Mouse (Mus musculus) cerebellum, postnatal 14 days (tissue): ENCODE measurements around the gene Chd1l.
A peak's percentile ranks its signal among the peaks of the same experiment; 100 is the strongest.

ENCODE experiments used
- DNase-seq, 2 experiments: peaks; one replicate each; pipeline ENCODE4 v3.0.0; 2021; ENCODE audit warnings: mixed read lengths in 2 of 2

The Chd1l gene

GRCm38 (mm10) chr3:97609845-97610410, at the start of gene Chd1l:
Chd1l (minus strand) TSS chr3:97610203.
- DNase-seq, result peak; percentile 94 to 97

DNA sequence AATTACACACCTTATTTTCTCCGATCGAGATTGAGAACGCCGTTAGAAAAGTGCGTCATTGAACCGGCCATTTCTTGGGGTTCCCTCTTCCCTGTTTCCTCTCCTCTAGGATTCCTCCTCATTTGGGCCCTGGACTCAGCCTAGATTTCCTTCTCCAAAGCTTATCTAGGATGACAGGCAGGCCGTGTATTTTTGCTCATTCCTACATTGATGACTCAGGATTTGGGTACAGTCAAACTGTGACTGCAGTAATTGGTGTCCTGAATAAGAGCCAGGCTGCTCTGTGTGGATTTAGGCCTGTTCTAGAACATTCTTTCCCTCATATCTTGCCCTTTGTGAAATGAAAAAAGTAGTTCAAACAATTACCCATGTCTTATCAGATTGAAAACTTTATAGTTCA, 49.7 kb upstream of the Chd1l start:
- no peak for DNase-seq

- no peak for DNase-seq
Observed at GRCm38 (mm10) chr3:97658426-97659193, 48.6 kb upstream of the Chd1l start.

DNA sequence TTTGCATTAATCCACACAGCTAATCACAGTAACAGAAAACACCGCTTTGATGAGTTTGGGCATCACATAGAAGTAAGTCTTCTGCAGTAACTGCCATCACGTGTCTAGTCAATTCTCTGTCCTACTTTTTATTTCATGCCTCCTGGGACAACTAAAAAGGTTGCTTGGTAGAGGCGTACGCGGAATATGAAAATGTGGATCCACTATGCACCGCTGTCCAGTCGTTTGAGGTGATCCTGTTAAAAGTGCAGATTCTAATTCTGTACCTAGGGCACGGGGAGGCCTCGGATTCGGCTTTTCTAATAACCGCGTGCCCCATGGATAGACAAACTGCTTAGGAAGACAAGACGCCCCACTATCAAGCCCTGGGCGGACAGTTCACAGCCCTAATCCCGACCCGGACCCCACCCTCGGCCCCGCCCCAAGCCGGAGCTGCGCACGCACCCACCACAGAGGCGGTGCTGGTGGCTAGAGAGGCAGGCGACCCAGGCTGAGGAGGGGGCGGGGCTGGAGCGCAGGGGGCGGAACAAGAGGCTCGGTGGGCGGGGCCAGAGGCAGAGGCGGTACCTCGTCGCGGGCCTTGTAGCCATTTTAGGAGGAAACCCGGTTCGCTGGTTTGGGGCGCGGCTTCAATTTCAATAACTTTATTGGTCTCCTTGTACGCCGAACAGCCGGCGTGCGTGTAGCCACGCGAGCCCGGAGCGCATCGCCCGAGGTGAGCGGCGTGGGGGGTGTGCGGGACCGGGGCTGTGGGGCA, 47.8 kb upstream of the Chd1l start, which contains the start of gene Prkab2:
TSS of gene Prkab2 (plus strand) at position 539 of the 757 bp plus-strand sequence.
- DNase-seq, result peak; percentile 100

DNA sequence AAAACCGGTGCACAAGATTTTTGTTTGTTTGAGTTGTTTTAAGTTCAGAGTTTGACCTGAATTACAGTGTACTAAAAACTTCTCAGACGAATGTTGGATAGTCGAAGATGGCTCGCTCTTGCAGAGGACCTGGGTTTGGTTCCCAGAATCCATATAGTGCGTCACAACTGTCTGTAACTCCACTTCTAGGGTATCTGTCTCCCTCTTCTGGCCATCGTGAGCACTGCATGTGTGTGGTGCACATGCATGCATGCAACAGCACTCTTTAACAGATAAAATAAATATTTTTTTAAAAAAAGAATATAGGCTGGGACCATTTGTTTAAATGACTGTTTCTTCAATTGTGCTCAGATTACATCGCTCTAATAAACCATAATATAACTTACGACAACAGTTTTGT, 44.9 kb upstream of the Chd1l start:
- peak; percentile 26 to 58 for DNase-seq

GRCm38 (mm10) chr3:97653781-97654180, 43.8 kb upstream of the Chd1l start:
- DNase-seq, result no peak

- no peak for DNase-seq
Observed at GRCm38 (mm10) chr3:97651604-97652003, 41.6 kb upstream of the Chd1l start.

DNA sequence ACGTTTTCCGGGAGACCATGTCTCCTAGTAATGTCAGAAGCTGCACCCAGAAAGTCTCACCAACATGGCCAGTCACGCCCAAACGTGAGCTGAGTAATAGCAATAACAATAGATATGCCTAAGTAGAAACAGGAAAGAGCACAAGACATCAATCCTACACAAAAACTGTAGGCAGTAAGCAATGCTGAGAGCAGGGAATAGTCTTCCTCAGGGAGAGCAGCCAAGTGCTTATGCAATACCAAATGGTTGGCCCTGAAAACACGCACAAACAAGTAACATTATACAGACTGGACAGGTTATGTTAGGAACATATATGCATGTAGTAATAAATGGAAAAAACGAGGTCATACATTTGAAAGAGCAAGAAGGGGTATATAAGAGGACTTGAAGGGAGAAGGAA, 39.5 kb upstream of the Chd1l start:
- DNase-seq, result no peak

DNA sequence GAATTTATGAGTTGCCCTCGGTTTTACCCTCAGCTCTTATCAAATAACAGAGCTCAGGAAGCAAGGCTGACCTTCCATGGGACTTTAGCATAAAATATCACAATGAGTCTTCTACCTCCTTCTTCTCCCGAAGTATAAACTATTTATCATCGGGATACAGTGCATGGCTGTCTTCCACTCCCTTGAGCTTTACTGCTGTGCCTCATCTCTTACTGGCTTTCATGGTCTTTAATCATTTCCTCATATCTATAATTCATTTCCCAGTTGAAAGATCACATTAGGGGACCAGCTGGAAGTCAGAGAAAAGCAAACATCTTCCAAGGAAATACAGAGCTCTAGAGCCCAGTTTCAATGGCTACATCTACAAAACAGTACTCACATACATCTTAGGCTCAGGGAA, 39.0 kb upstream of the Chd1l start:
- DNase-seq, result no peak

- DNase-seq, result no peak
Observed at GRCm38 (mm10) chr3:97648518-97648917, 38.5 kb upstream of the Chd1l start.

DNA sequence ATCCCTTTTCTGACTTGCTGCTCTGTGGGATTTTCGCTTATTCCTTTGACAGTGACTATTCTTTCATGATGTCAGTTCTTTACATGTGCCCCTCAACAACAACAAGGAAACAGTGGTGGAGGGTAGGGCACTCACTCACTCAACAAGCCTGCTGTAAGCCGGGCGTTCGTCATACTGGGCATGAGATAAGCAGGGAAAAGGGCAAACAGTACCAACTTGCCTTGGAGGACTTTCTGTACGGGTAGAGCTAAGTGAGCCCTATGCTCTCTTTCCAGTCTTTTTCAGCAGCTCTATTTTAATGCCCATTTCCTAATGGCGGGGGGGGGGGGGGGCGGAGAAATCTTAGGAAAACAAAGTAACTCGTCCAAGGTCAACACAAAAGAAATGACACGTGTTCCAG, 32.0 kb upstream of the Chd1l start:
- no peak for DNase-seq

GRCm38 (mm10) chr3:97641396-97641795, 31.4 kb upstream of the Chd1l start:
- DNase-seq, result no peak

- DNase-seq, result no peak
Observed at GRCm38 (mm10) chr3:97634288-97634761, 24.3 kb upstream of the Chd1l start.

GRCm38 (mm10) chr3:97633456-97633855, 23.5 kb upstream of the Chd1l start:
- no peak for DNase-seq

GRCm38 (mm10) chr3:97631258-97631860, 21.4 kb upstream of the Chd1l start:
- DNase-seq, result no peak

DNA sequence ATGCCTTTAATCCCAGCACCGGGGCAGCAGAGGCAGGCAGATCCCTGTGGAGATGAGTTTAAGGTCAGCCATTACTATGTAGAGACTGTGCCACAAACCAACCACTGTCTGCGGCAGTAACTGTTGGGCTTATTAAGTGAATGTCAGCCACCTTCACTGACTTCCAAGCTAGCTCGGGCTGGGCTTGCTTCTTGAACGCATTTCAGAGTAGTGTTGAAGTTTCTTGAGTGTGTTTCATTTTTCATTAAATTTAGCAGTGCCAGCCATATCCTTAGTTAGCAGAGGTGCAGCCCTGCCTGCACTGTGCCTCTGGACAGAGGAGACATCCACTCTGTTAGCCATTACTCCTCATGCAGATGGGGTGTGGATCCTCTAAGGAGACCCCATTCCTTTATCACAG, 20.7 kb upstream of the Chd1l start:
- DNase-seq, result no peak

DNA sequence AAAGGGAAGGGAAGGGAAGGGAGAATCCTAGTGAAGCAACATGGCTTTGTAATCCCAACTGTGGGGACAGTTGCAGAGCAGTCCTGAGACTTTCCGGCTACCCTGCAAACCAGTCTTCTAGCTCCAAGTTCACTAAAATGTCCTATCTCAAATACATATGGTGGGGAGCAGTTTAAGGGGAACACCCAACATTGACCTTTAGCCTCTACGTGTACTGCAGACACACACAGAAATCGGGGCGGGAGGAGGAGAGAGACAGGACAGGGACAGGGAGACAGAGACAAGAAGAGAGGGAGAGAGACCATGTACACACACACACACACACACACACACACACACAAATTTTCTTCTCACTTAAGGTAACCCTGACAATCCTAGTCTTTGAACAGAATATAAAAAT, 19.9 kb upstream of the Chd1l start:
- no peak for DNase-seq

- DNase-seq, result peak in 1 of 2 experiments; percentile 11
Observed at GRCm38 (mm10) chr3:97628391-97629001, 18.5 kb upstream of the Chd1l start, which contains the start of gene Fmo5. Fmo5 (plus strand) TSS chr3:97628804.

- DNase-seq, result no peak
Observed at GRCm38 (mm10) chr3:97627893-97628292, 17.9 kb upstream of the Chd1l start.

DNA sequence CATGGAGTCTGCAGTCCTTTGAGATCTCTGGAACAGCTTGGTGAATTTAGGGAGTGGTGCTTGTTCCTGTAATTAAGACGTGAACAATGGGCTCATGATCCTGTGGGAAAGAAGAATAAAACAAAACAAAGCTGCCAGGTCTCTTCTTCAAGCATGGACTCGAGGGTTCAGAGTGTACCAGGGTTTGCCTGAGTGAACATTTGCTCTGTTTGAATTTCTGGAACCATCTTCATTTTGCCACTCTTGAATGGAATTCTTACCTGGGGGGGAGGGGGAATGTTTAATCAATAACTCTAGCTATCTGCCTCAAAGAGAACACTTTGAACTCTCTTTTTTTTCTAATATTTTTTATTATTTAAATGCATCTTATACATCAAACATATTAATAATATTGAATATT, 14.6 kb upstream of the Chd1l start:
- no peak for DNase-seq

DNA sequence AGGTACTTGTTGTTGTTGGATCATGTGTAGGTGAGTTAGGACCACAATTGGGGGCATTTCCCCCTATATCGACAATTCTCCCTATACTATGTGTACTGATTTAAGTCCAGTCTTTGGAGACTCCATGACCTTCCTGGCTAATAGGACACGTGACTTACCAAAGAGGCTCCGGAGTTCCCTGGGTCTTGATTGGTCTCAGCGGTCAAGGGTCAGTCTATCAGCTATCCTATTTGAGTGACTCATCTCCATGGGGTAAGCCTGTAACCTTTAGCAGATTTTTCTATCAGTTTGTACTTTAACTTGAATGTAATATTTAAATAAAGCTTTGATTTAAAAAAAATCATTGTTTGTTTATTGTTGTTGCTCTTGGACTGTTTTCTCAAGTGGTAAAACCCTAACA, 10.7 kb upstream of the Chd1l start:
- DNase-seq, result no peak

- no peak for DNase-seq
Observed at GRCm38 (mm10) chr3:97617899-97618298, 7.9 kb upstream of the Chd1l start.
